Mouse (Mus musculus): ENCODE measurements around the gene Bcl2a1b. TPM values are rescaled to one million over a fixed set of nuclear protein-coding genes. Genes with fewer than 3 reads are reported as not detected.
A peak's percentile ranks its signal among the peaks of the same experiment; 100 is the strongest.
"Not testable (repeated sequence)": the region's sequence is repeated elsewhere in the genome, so short reads cannot be mapped to it uniquely, and the experiment has no call there.

Gene Bcl2a1b
- polyA plus RNA-seq (2015; fragmentation: Nextera tagmentation; extraction: Ambion mirVana) = 54.2 and 55.1 TPM in 2 replicates

DNA sequence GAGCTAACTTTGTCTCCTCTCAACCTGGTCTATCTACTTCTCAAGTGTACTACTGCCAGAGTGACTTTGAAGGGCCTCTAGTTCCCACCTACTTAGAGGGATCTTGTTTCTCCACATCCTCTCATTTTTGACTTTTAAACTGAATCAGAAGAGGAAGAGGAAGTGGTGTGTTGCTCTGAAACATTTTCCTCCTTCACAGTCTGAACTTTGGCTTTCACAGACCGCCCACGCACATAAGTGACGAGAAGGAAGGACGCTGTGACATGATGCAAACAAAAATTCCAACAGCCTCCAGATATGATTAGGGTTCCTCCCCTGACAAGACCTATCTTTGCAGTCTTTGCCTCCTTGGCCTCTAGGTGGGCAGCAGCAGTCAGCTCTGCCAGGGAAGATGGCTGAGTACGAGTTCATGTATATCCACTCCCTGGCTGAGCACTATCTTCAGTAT lies at the start of gene Bcl2a1b, which contains the start of gene Gm29094:
Gene Bcl2a1b (plus strand): TSS at position 241 of the 448 bp plus-strand sequence.
Gene Gm29094 (plus strand): TSS at position 411 of the 448 bp plus-strand sequence.
- 31% methylated on average over 5 of the region's 5 CpGs for WGBS
- H3K4me2 ChIP-seq (replicated peaks; ENCODE audit: low read depth, low read length); H3K27ac ChIP-seq (ENCODE audit: low read length); H3K9me3 ChIP-seq (ENCODE audit: low read length); H3K4me1 ChIP-seq (ENCODE audit: insufficient read depth, low read depth, low read length); H3K9ac ChIP-seq (replicated peaks; ENCODE audit: low read depth); H3K4me3 ChIP-seq (ENCODE audit: low read depth, low read length); H3K27me3 ChIP-seq (replicated peaks; ENCODE audit: insufficient read depth, low read length); H3K36me3 ChIP-seq (ENCODE audit: insufficient read depth, low read length): not testable (repeated sequence)
- ATAC-seq (peak; percentile 57), DNase-seq (ENCODE audit: low spot score) (peak; percentile 4)

DNA sequence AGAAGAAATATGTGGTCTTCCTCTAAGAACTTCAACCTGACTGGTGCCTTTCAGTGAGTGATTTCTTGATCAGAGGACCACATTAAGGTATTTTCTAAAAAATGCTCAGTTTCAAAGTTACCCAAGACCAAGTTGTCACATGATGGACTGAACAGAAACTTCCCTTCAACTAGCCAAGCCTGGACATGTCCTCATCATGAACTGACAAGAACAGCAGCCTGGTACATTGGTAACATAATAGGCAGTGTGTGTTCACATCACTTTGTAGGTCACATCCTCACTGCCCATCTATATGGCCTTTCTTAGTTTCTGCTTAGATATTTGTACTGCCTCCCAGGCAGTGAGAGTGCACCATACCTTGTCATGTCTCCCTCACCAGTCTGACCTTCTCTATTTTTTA lies 26.5 kb upstream of the Bcl2a1b start:
- not testable (repeated sequence) for H3K4me3 ChIP-seq (ENCODE audit: low read depth, low read length); H3K9ac ChIP-seq (replicated peaks; ENCODE audit: low read depth); H3K27me3 ChIP-seq (replicated peaks; ENCODE audit: insufficient read depth, low read length); H3K4me2 ChIP-seq (replicated peaks; ENCODE audit: low read depth, low read length); DNase-seq (ENCODE audit: low spot score); H3K36me3 ChIP-seq (ENCODE audit: insufficient read depth, low read length); ATAC-seq; H3K9me3 ChIP-seq (ENCODE audit: low read length); H3K27ac ChIP-seq (ENCODE audit: low read length); H3K4me1 ChIP-seq (ENCODE audit: insufficient read depth, low read depth, low read length)

DNA sequence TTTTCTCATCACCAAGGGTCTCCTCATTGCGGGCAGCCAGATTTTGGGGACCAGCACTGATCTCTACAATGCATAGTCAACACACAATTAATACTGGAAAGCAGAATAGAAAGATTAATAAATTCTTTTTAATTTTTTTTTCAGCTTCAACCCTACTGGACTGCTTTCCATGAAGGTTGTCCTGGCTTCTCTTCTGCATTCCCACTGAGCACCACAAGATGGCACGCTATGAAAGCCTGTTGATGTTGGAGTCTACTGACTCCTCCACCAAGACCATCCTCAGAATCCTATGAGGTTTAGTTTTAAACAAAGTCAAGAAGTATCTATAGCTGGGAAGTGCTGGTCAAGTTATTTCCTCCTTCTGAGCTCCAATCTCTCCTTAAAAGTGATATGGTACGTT lies 20.2 kb upstream of the Bcl2a1b start:
- not testable (repeated sequence) for H3K27me3 ChIP-seq (replicated peaks; ENCODE audit: insufficient read depth, low read length); ATAC-seq; H3K9me3 ChIP-seq (ENCODE audit: low read length); H3K27ac ChIP-seq (ENCODE audit: low read length); H3K36me3 ChIP-seq (ENCODE audit: insufficient read depth, low read length); H3K9ac ChIP-seq (replicated peaks; ENCODE audit: low read depth); H3K4me3 ChIP-seq (ENCODE audit: low read depth, low read length); H3K4me1 ChIP-seq (ENCODE audit: insufficient read depth, low read depth, low read length); H3K4me2 ChIP-seq (replicated peaks; ENCODE audit: low read depth, low read length)
- peak; percentile 62 for TF ChIP-seq CTCF (IDR thresholded peaks at IDR 0.05)
- DNase-seq (ENCODE audit: low spot score) = peak; percentile 4
- WGBS = 31% methylated on average over 2 of the region's 3 CpGs

DNA sequence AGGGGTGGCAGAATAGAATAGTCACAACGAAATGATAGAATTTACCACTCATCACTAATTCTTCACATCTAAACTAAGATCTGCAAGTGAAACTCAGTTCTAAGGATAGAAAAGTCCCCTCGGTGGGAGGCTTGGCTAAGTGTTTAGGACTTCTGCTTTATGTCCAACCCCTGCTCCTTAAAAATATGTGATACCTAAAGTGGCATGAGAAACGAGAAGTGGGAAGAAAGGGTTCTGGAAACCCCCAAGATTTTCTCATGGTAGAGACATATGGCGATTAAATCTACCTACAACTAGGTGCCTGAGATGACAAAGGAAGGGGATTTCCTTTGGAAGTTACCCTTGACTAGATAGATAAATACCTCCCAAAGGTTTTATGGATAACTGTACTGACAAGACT lies 19.5 kb upstream of the Bcl2a1b start:
- not testable (repeated sequence) for ATAC-seq

DNA sequence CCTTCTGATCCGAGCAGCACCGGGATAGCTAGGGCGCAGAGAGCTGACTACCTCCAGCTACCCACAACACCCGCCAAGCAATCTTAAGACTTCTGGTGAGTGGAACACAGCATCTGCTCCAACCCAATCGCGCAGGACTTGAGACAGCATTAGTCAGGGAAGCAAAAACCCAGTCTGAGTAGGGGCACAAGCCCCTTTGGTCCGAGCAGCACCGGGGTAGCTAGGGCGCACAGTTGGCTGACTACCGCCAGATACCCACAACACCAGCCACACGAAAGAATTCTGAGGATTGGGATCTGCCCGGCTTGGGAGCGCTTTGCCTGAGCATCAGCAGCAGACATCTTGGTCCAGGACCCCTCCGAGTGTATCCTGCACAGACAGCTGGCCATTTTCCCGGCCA lies 12.0 kb upstream of the Bcl2a1b start:
- ATAC-seq; H3K36me3 ChIP-seq (ENCODE audit: insufficient read depth, low read length); H3K4me1 ChIP-seq (ENCODE audit: insufficient read depth, low read depth, low read length); H3K27me3 ChIP-seq (replicated peaks; ENCODE audit: insufficient read depth, low read length); H3K4me2 ChIP-seq (replicated peaks; ENCODE audit: low read depth, low read length); H3K4me3 ChIP-seq (ENCODE audit: low read depth, low read length); H3K9me3 ChIP-seq (ENCODE audit: low read length); DNase-seq (ENCODE audit: low spot score); H3K9ac ChIP-seq (replicated peaks; ENCODE audit: low read depth); H3K27ac ChIP-seq (ENCODE audit: low read length): not testable (repeated sequence)
- WGBS = 81% methylated on average over 15 of the region's 15 CpGs

More for the DNA sequence above, 19.5 kb upstream of the Bcl2a1b start:
- 70% methylated on average over 2 of the region's 4 CpGs for WGBS
- H3K9me3 ChIP-seq (ENCODE audit: low read length); H3K4me2 ChIP-seq (replicated peaks; ENCODE audit: low read depth, low read length); H3K27me3 ChIP-seq (replicated peaks; ENCODE audit: insufficient read depth, low read length); H3K36me3 ChIP-seq (ENCODE audit: insufficient read depth, low read length); H3K27ac ChIP-seq (ENCODE audit: low read length); H3K4me3 ChIP-seq (ENCODE audit: low read depth, low read length); H3K9ac ChIP-seq (replicated peaks; ENCODE audit: low read depth); DNase-seq (ENCODE audit: low spot score); H3K4me1 ChIP-seq (ENCODE audit: insufficient read depth, low read depth, low read length): not testable (repeated sequence)

DNA sequence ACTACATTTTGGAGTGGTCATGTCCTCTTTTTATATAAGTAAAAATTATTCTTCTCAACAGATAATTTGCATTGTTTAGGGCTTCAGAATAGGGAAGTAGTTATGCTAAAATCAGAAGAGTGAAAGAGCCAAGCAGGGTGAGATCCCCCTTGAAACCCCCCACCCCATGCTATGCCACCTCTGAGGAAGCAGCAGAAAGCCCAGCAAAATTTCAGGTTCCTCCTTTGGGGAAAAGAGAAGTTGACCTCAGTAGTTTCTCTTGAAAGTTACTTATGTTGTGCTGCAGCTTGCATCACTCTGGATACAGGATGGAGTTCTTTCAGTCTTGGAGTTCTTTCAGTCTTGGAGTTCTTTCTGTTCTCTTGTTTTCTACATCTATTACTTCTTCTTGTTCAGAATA lies 3.5 kb upstream of the Bcl2a1b start:
- not testable (repeated sequence) for H3K4me3 ChIP-seq (ENCODE audit: low read depth, low read length); H3K4me2 ChIP-seq (replicated peaks; ENCODE audit: low read depth, low read length); H3K9me3 ChIP-seq (ENCODE audit: low read length); H3K27ac ChIP-seq (ENCODE audit: low read length); DNase-seq (ENCODE audit: low spot score); H3K36me3 ChIP-seq (ENCODE audit: insufficient read depth, low read length); H3K27me3 ChIP-seq (replicated peaks; ENCODE audit: insufficient read depth, low read length); H3K9ac ChIP-seq (replicated peaks; ENCODE audit: low read depth); ATAC-seq; H3K4me1 ChIP-seq (ENCODE audit: insufficient read depth, low read depth, low read length)

DNA sequence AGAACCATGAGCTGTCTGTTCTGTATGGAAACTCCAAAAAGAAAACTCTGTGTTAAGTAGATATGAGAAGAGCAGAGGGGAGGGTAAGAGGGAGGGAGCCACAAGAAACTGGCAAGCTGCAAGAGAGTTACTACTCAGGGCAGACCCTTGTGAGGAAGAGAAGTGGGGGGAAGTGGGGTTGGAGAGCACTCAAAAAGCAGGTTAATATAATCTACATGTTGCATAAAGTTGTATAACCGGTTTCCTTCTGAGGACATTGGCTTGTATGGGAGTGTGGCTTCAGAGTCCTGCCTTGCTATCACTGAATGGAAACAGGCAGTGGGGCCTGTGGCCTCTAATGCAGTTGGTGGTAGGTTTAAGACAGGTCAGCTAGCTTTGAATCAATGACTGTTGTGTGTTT lies 1.5 kb upstream of the Bcl2a1b start:
- not testable (repeated sequence) for H3K27ac ChIP-seq (ENCODE audit: low read length); H3K4me1 ChIP-seq (ENCODE audit: insufficient read depth, low read depth, low read length); H3K4me3 ChIP-seq (ENCODE audit: low read depth, low read length); H3K4me2 ChIP-seq (replicated peaks; ENCODE audit: low read depth, low read length); H3K9me3 ChIP-seq (ENCODE audit: low read length); H3K36me3 ChIP-seq (ENCODE audit: insufficient read depth, low read length); H3K9ac ChIP-seq (replicated peaks; ENCODE audit: low read depth); H3K27me3 ChIP-seq (replicated peaks; ENCODE audit: insufficient read depth, low read length)
- ATAC-seq (peak; percentile 93), DNase-seq (ENCODE audit: low spot score) (peak; percentile 77)
- peak; percentile 56 for TF ChIP-seq EP300 (IDR thresholded peaks at IDR 0.05)
- WGBS = 64% methylated on average over 1 of the region's 1 CpGs

DNA sequence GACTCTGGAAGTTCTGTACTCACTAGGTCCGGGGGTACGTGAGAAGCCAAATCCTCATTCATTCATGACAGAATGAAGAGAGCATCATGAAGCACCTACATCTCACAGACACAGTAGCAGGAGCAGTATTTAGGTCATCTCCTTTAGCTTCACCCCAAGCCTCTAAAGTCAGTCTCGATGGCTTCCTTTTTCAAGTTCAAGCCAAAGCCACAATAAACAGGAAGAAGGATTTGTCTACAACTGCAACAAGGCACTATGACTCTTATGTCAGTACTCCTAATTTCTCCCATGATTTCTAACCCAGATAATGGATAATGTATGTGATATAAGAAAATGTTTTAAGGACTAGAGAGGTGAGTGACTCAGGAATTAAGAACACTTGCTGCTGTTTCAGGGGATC lies 660 bp upstream of the Bcl2a1b start:
- not testable (repeated sequence) for H3K4me1 ChIP-seq (ENCODE audit: insufficient read depth, low read depth, low read length); DNase-seq (ENCODE audit: low spot score); H3K36me3 ChIP-seq (ENCODE audit: insufficient read depth, low read length); ATAC-seq; H3K9ac ChIP-seq (replicated peaks; ENCODE audit: low read depth); H3K4me3 ChIP-seq (ENCODE audit: low read depth, low read length); H3K4me2 ChIP-seq (replicated peaks; ENCODE audit: low read depth, low read length); H3K27me3 ChIP-seq (replicated peaks; ENCODE audit: insufficient read depth, low read length); H3K27ac ChIP-seq (ENCODE audit: low read length); H3K9me3 ChIP-seq (ENCODE audit: low read length)
- WGBS = 47% methylated on average over 3 of the region's 3 CpGs

DNA sequence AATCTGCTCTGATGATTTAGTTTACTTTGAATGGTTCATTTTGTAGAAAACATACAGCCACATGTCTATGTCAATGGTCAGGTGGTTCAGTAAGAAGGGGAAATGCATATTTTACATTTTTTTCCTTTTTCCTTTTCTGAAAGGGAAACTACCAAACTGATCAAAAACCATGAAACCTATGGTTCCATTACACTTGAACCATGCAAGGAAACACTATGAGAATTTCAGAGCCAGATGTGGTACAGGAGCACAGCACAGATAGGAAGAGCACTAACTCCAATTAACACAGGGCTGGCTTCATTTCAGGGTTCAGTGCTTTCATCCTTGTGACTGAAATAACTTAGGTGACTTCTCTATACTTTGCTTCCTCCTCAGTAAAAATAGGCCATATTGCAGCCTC lies 3.2 kb downstream of the Bcl2a1b start:
- H3K4me3 ChIP-seq (ENCODE audit: low read depth, low read length); ATAC-seq; H3K27me3 ChIP-seq (replicated peaks; ENCODE audit: insufficient read depth, low read length); H3K36me3 ChIP-seq (ENCODE audit: insufficient read depth, low read length); H3K9ac ChIP-seq (replicated peaks; ENCODE audit: low read depth); H3K27ac ChIP-seq (ENCODE audit: low read length); H3K4me2 ChIP-seq (replicated peaks; ENCODE audit: low read depth, low read length); H3K4me1 ChIP-seq (ENCODE audit: insufficient read depth, low read depth, low read length); DNase-seq (ENCODE audit: low spot score); H3K9me3 ChIP-seq (ENCODE audit: low read length): not testable (repeated sequence)

DNA sequence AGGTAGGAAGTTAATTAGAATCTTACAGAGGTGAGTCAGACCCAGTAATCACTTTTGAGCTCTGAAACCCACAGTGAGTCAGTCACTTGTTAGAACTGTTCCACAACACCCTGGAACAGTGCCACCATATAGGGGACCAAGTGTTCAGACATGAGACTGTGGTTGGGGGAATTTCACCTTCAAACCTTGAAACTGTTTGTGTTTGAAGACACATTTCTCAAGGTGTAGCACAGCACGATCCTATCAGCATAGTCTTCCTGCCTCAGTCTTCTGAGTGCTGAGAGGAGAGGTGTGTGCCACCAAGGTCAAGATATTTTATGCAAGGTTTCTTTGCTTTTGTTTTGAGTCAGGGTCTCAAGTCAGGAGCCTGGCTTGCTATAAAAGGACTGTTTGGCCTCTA lies 9.9 kb downstream of the Bcl2a1b start:
- not testable (repeated sequence) for H3K9me3 ChIP-seq (ENCODE audit: low read length); H3K4me1 ChIP-seq (ENCODE audit: insufficient read depth, low read depth, low read length); H3K36me3 ChIP-seq (ENCODE audit: insufficient read depth, low read length); H3K27ac ChIP-seq (ENCODE audit: low read length); H3K4me2 ChIP-seq (replicated peaks; ENCODE audit: low read depth, low read length); ATAC-seq; H3K9ac ChIP-seq (replicated peaks; ENCODE audit: low read depth); H3K4me3 ChIP-seq (ENCODE audit: low read depth, low read length); H3K27me3 ChIP-seq (replicated peaks; ENCODE audit: insufficient read depth, low read length)
- 64% methylated on average over 1 of the region's 1 CpGs for WGBS
- DNase-seq (ENCODE audit: low spot score) = peak; percentile 12
